In genomic region chr17:9654155-9654554, GRCm38 (mm10) we compare ENCODE assay signal across 26 mouse cellular contexts. TPM values are rescaled to one million over a fixed set of nuclear protein-coding genes. Genes with fewer than 3 reads are reported as not detected.
DNase-seq lines count a peak whose midpoint lies in the region; ATAC-seq and TF ChIP-seq lines count a peak whose summit lies in the region.
"Had no signal": no experiment of that assay in that cellular context is flagged by ENCODE, and none has a peak within 500 bp of the region (broad histone marks: within the 10 kb centered on the region; RNA-seq: fewer than 3 reads in every experiment).

No protein-coding gene starts in this region.

- intact Hi-C loops in gastrocnemius, postnatal 14 days (cut with DNase I; ENCODE audit: low total_unique reads): no loop called here

- no peak overlapping the region for H3K4me2 ChIP-seq in midbrain, postnatal 0 days (ENCODE audit: low read depth, low read length, poor library complexity, severe bottlenecking)
- H3K4me2 ChIP-seq in midbrain, embryonic 13.5 days (replicated peaks): no peak overlapping the region
- H3K4me2 ChIP-seq: embryonic facial prominence, embryonic 12.5 days; forebrain, embryonic 15.5 days; hindbrain, embryonic 12.5 days had no signal

- peak; percentile 2 for DNase-seq in adrenal gland, adult 8-10 months
- no peak for DNase-seq in adrenal gland, adult 18-20 months (ENCODE audit: low spot score in 2 of 2)
- peak; percentile 8 for DNase-seq in midbrain, postnatal 0 days (ENCODE audit: low spot score)
- DNase-seq in Muller cell, postnatal 12 days (ENCODE audit: inconsistent ontology term): peak; percentile 39
- DNase-seq in gastrocnemius, postnatal 14 days: no peak
- DNase-seq: adrenal gland, postnatal 36 days; cerebellum, adult 11-12 months; cerebellum, adult 9-10 months; cerebellum, postnatal 25 days; heart, adult 18-20 months; heart, postnatal 10 days; heart, postnatal 4 days had no signal

- no peak for TF ChIP-seq CTCF in midbrain, postnatal 0 days (IDR thresholded peaks at IDR 0.05)
- TF ChIP-seq CTCF in olfactory bulb, adult 2 months (IDR thresholded peaks at IDR 0.05; ENCODE audit: insufficient read depth, low read depth, low read length): no peak

- no peaks in the 10 kb centered on the region for H3K36me3 ChIP-seq in midbrain, postnatal 0 days (ENCODE audit: insufficient read depth, low read length)
- no peaks in the 10 kb centered on the region for H3K36me3 ChIP-seq in midbrain, embryonic 13.5 days
- H3K36me3 ChIP-seq: embryonic facial prominence, embryonic 12.5 days; forebrain, embryonic 15.5 days; heart, embryonic 10.5 days; hindbrain, embryonic 12.5 days had no signal

- no peaks in the 10 kb centered on the region for H3K27me3 ChIP-seq in midbrain, postnatal 0 days (ENCODE audit: insufficient read depth, low read length)
- no peaks in the 10 kb centered on the region for H3K27me3 ChIP-seq in midbrain, embryonic 13.5 days
- H3K27me3 ChIP-seq: CH12.LX; embryonic facial prominence, embryonic 12.5 days; forebrain, embryonic 15.5 days; hindbrain, embryonic 12.5 days had no signal

- no peaks in the 10 kb centered on the region for H3K9me3 ChIP-seq in midbrain, postnatal 0 days (ENCODE audit: low read length)
- H3K9me3 ChIP-seq in midbrain, embryonic 13.5 days: no peaks in the 10 kb centered on the region
- H3K9me3 ChIP-seq: embryonic facial prominence, embryonic 12.5 days; forebrain, embryonic 15.5 days; heart, embryonic 10.5 days; hindbrain, embryonic 12.5 days had no signal

- H3K9ac ChIP-seq in midbrain, postnatal 0 days (replicated peaks; ENCODE audit: low read length, poor library complexity, severe bottlenecking): no peak overlapping the region
- no peak overlapping the region for H3K9ac ChIP-seq in midbrain, embryonic 13.5 days (replicated peaks)
- H3K9ac ChIP-seq: embryonic facial prominence, embryonic 12.5 days; forebrain, embryonic 15.5 days; hindbrain, embryonic 12.5 days had no signal

- H3K4me1 ChIP-seq in midbrain, postnatal 0 days (ENCODE audit: insufficient read depth, low read length): no peaks in the 10 kb centered on the region
- H3K4me1 ChIP-seq in midbrain, embryonic 13.5 days (replicated peaks): no peaks in the 10 kb centered on the region
- H3K4me1 ChIP-seq in olfactory bulb, adult 2 months (ENCODE audit: control insufficient read depth, insufficient read depth, low read length): peaks cover 6% of the 10 kb centered on the region
- H3K4me1 ChIP-seq: embryonic facial prominence, embryonic 12.5 days; forebrain, embryonic 15.5 days; heart, embryonic 10.5 days; hindbrain, embryonic 12.5 days had no signal

- 83% methylated on average over 3 of the region's 3 CpGs for WGBS in midbrain, postnatal 0 days
- WGBS in midbrain, embryonic 13.5 days: 93% methylated on average over 3 of the region's 3 CpGs
- 36% methylated on average over 3 of the region's 3 CpGs for WGBS in olfactory bulb, adult 2 months

- no peak for ATAC-seq in midbrain, postnatal 0 days (ENCODE audit: low FRiP score)
- ATAC-seq in midbrain, embryonic 13.5 days: no peak
- ATAC-seq: forebrain, embryonic 15.5 days; hindbrain, embryonic 16.5 days; inflammation-experienced regulatory T-cells, adult 6 months had no signal

- H3K4me3 ChIP-seq in midbrain, postnatal 0 days (ENCODE audit: low read depth, low read length): no peak overlapping the region
- no peak overlapping the region for H3K4me3 ChIP-seq in midbrain, embryonic 13.5 days (replicated peaks)
- H3K4me3 ChIP-seq in olfactory bulb, adult 2 months (ENCODE audit: insufficient read depth, low read depth, low read length): no peak overlapping the region
- H3K4me3 ChIP-seq: embryonic facial prominence, embryonic 12.5 days; forebrain, embryonic 15.5 days; heart, embryonic 10.5 days; hindbrain, embryonic 12.5 days had no signal

- no peak for TF ChIP-seq POLR2A in olfactory bulb, adult 2 months (IDR thresholded peaks at IDR 0.05; ENCODE audit: insufficient read depth, low read depth, low read length)

- H3K27ac ChIP-seq in midbrain, postnatal 0 days (ENCODE audit: low read depth, low read length): no peak overlapping the region
- H3K27ac ChIP-seq in midbrain, embryonic 13.5 days: no peak overlapping the region
- peak overlapping the region; percentile 98 for H3K27ac ChIP-seq in olfactory bulb, adult 2 months (ENCODE audit: insufficient read depth, low read depth, low read length)
- H3K27ac ChIP-seq: embryonic facial prominence, embryonic 12.5 days; forebrain, embryonic 15.5 days; heart, embryonic 10.5 days; hindbrain, embryonic 12.5 days had no signal

RNA-seq across cellular contexts. Expression of gene Pabpc6, which starts 15.4 kb away (rescaled TPM):
- total RNA-seq in adrenal gland, adult 8-10 months (2022): not detected
- not detected for total RNA-seq in adrenal gland, adult 18-20 months (2021)
- not detected in 2 replicates for total RNA-seq in midbrain, postnatal 0 days (2014; rRNA removed)
- polyA plus RNA-seq in midbrain, postnatal 0 days (2015; fragmentation: Nextera tagmentation; extraction: Ambion mirVana): not detected in 2 replicates
- not detected in 2 replicates for polyA plus RNA-seq in midbrain, embryonic 13.5 days (2015; fragmentation: Nextera tagmentation; extraction: Ambion mirVana)
- not detected in 2 replicates for polyA plus RNA-seq in olfactory bulb, adult 2 months (2012; ENCODE audit: insufficient read depth, insufficient read length, low replicate concordance, missing spikeins)
- total RNA-seq in gastrocnemius, postnatal 14 days (2021): not detected
- total RNA-seq: adrenal gland, postnatal 36 days; CH12.LX; gastrocnemius, adult 8-10 months; gastrocnemius, postnatal 4 days; heart, adult 18-20 months; heart, postnatal 10 days; heart, postnatal 4 days had no signal
- polyA plus RNA-seq: cortical plate, adult 2 months; embryonic facial prominence, embryonic 12.5 days; forebrain, embryonic 11.5 days; forebrain, embryonic 15.5 days; heart, embryonic 10.5 days; heart, embryonic 14.5 days; hindbrain, embryonic 12.5 days; hindbrain, embryonic 16.5 days; inflammation-experienced regulatory T-cells, adult 6 months had no signal

Comparison
In these comparisons a context has a peak if more than half of its experiments do, and no peak if none do; other contexts are left out.
1. DNase-seq: peak in adrenal gland, adult 8-10 months (single experiment), midbrain, postnatal 0 days (single experiment) and Muller cell, postnatal 12 days (single experiment); none in adrenal gland, adult 18-20 months (0 of 2) and gastrocnemius, postnatal 14 days (single experiment).